Mouse (Mus musculus) left cerebral cortex, postnatal 14 days (tissue): ENCODE data around the gene Rcn1. TPM values are rescaled to one million over a fixed set of nuclear protein-coding genes. Genes with fewer than 3 reads are reported as not detected.

Experiments used
- DNase-seq, 2 experiments: peaks; one replicate each; pipeline ENCODE4 v3.0.0; 2021 to 2022; ENCODE audit warnings: low spot score in 2 of 2, mixed read lengths in 1 of 2
- intact Hi-C: fragments of 180-260 bp; cut with DNase I; formaldehyde crosslinking; loops from one replicate; pipeline ENCODE4 v1.15.1; 2025
- total RNA-seq, 2 experiments: library from RNA; stranded (reverse); gene quantifications; 2 replicates each; pipeline ENCODE4 v1.2.3; 2021

Gene Rcn1
- total RNA-seq, 2 experiments from 2014 or later = 32.8 to 33.7 TPM

DNA sequence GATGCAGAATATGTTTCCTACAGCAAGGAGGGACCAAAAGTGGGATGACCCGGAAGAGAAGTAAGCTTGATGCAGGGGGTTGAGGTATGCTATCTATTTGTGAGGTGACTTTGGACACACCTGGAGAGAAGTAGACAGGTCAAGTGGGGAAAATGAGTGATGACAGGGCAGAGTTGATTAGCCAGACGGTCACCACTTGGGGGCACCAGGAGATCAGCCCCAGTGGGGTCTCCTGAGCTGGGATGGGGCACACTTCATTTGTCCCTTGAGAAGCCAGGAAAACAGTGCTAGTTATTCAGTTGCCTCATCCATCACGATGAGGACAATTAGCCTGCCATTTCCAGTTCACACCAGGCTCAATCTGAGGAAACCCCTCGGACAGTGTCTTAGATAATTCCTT is 31.5 kb downstream of the Rcn1 start:
- DNase-seq = no peak
- intact Hi-C loops = loop anchor here (5.0 kb wide), 1 partner anchor 60 kb away; no protein-coding TSS in a partner anchor

DNA sequence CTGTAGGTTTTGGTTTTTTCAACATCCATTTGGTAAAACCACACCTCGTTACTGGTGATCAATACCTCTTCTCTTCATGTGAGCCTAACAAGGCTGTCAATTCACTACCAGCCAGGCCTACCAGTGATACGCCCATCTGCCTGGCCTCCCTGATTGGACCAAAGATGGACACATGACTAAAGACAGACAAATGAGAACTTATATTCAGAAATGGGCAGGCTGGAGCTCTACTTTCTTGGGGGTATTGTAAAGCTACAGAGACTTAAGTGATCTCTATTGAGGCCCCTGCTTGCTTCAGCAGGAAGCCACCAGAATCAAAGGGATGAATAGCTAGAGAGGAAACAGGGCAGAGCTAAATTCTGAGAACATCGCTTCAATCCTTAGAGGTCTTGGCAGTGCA is 41.1 kb downstream of the Rcn1 start:
- intact Hi-C loops = no loop called here
- DNase-seq = no peak

DNA sequence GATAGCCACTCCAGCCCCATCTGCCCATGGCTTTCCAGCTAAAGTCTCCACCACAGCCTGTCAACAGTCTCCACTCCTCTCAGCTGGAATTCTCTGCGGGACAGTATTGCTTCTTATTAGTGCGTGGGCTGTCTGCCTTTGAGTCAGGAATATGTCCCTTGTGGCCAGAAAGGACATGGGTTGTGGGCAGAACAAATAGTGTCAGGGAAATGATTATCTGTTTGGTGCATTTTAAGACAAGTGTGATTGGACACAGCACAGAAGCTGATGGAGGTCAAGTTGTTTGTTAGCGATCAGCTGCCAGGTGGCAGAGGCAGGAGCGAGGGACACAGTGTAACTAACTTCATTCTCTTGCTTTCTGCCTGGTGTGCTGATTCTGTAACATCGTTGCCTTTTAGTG is 42.3 kb downstream of the Rcn1 start:
- DNase-seq = no peak

DNA sequence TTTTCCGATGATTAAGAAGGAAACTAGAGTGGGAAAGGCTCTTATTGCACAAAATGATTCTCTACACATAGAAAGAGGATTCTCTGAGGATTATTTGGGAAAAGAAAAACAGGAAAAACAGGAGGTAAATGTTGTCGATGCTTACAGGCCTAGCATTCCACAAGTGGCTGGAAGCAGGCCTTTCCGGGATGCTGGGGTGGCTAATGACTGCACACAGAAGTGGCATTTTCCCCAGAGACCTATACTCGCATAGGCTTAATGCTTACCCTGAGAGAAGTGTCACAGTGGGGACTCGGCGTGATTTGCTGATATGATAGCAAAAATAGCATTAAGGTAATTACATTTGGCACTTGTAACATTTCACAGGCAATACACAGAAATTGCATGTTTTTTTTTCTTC is 50.2 kb downstream of the Rcn1 start:
- DNase-seq = no peak
- intact Hi-C loops = no loop called here

More for the DNA sequence above, 42.3 kb downstream of the Rcn1 start:
- intact Hi-C loops = no loop called here

DNA sequence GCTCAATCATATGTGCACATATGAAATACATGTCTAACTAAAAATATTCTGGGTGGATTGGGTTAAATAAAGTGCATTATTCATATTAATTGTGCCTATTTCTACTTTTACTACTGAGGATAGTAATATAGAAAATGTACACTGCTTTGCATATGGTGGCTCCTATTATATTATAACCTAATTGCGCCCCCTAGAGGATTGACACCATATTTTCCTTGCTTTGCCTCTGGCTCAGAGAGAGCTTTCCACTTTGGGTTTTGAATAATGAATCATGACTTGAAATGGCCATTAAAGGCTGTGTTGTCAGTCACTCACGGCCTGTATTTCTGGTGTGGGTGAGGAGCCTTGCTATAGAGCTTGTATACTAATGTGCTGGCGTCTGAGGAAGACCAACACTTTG is 59.1 kb downstream of the Rcn1 start:
- intact Hi-C loops = loop anchor here (10.0 kb wide), 2 partner anchors 325 to 975 kb away; partner anchors contain the start of gene Pax6
- DNase-seq = no peak

DNA sequence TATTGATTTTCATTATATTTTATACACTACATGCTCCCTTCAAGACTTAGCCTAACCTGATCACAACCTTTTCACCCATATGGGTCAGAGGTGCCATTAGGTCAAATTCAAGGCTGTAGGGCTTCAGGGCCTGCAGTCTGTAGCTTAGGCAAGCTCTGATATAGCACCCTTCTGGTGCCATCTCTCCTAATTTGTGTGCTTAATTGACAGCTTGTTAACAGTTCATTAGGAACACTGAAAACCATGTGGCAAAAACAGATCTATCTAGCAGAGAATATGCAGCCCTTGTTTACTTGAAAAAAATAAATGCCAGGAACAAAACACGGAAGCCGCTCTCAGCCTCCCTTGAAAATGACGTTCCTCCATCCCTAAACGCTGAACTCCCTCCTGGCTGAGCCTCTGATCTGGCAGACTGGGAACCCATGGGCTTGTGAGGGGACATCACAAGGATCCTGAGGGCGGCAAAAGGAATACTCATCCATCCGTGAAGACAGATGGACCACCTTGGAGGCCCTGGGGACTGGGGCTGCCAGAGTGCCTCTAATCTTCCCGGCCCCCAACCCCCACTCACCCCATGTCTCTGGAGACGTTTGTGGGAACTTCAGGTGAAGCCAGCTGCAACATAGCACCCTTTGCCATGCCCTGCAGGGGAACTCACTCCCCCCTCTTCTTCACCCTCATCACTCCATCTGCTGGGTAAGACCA is 61.8 kb downstream of the Rcn1 start:
- intact Hi-C loops = loop anchor here (10.0 kb wide), 2 partner anchors 327 to 977 kb away; partner anchors contain the start of gene Pax6

DNA sequence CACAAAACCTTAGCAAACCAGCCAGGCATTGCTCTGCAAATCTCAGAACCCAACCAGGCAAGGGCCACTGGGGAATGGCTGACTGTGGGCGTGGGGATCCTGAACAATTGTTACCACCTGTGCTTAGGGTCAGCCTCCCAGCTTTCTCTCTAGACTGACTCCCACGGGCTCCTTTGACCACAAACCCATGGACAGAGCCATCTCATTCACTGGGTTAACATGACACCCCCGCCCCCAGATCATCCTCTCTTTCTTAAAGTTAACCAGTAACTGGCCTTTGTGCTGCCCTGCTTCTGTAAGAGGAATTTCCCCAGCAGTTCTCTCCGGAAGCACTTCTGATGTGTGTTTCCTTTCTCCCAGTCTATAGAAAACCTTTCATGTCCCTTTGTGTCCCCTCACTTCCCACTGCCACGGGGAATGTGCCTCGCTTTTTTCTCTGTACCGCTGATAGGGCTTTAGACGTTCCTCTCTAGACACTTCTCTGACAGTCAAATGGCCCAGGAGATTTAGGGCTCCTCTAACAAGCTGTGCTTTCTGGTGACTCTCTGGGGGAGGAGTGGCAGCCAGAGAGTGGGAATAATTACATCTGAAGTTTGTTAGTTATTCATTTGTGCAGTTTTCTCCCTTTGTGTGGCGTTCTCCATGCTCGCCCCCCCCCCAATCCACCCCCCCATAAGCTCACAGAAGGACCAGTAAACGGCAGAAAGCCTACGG is 62.6 kb downstream of the Rcn1 start:
- no peak for DNase-seq
- intact Hi-C loops = loop anchor here (10.0 kb wide), 2 partner anchors 328 to 978 kb away; partner anchors contain the start of gene Pax6

More for the DNA sequence above, 61.8 kb downstream of the Rcn1 start:
- no peak for DNase-seq

Other genes with a start within 250 kb of the Rcn1 start
- under 1 TPM in 1 of 2 experiments, not detected in 1; 0.37 TPM for gene Them7, start 175.0 kb downstream of the Rcn1 start, total RNA-seq